Mouse (Mus musculus) ES-CJ7 (cell line): ENCODE measurements at regions not wholly inside any gene's neighbourhood (a gene's known extent, or its start where the extent isn't known, plus 50 kb on each side); places are given as distances from the start of the nearest gene placed in this dataset.
A peak's percentile ranks its signal among the peaks of the same experiment; 100 is the strongest.

Experiments
- DNase-seq: peaks from one replicate; pipeline ENCODE4 v3.0.0; 2011; ENCODE audit warnings: low read depth, low spot score

- DNase-seq = no peak
Measured at GRCm38 (mm10) chr6:144876758-144877157, 95.0 kb upstream of the Sox5 start.

GRCm38 (mm10) chr6:144875862-144876261 lies 94.1 kb upstream of the Sox5 start:
- peak; percentile 87 for DNase-seq

- DNase-seq = no peak
Measured at GRCm38 (mm10) chr6:144874251-144874650, 92.5 kb upstream of the Sox5 start.

GRCm38 (mm10) chr6:144870949-144871348 lies 89.2 kb upstream of the Sox5 start:
- DNase-seq = no peak

- no peak for DNase-seq
Measured at GRCm38 (mm10) chr6:144867333-144867732, 85.6 kb upstream of the Sox5 start.

- no peak for DNase-seq
Measured at GRCm38 (mm10) chr6:144864026-144864425, 82.2 kb upstream of the Sox5 start.

- no peak for DNase-seq
Measured at GRCm38 (mm10) chr6:144863430-144863994, 81.7 kb upstream of the Sox5 start.

- DNase-seq = no peak
Measured at GRCm38 (mm10) chr6:144841510-144841909, 59.7 kb upstream of the Sox5 start.

GRCm38 (mm10) chr6:144839383-144839782 lies 57.6 kb upstream of the Sox5 start:
- no peak for DNase-seq

- no peak for DNase-seq
Measured at GRCm38 (mm10) chr6:144834323-144835183, 52.8 kb upstream of the Sox5 start.
